8 mouse cellular contexts compared by ENCODE assay signal in genomic region chr17:66479813-66480490, GRCm38 (mm10). TPM values are rescaled to one million over a fixed set of nuclear protein-coding genes. Genes with fewer than 3 reads are reported as not detected.
DNase-seq lines count a peak whose midpoint lies in the region; ATAC-seq lines count a peak whose summit lies in the region.

No protein-coding gene starts in this region.

- peak; percentile 53; the same call in 1 of the 2 replicates for ATAC-seq in kidney, embryonic 14.5 days (ENCODE audit: low FRiP score, low TSS enrichment)
- peak; percentile 91 for ATAC-seq in forebrain, embryonic 14.5 days
- ATAC-seq in neural tube, embryonic 14.5 days (ENCODE audit: low read depth) = peak; percentile 83

- no peaks in the 10 kb centered on the region for H3K9me3 ChIP-seq in kidney, embryonic 14.5 days (ENCODE audit: control insufficient read depth, low read length)
- no peaks in the 10 kb centered on the region for H3K9me3 ChIP-seq in forebrain, embryonic 14.5 days (replicated peaks; ENCODE audit: control insufficient read depth, low read length)
- no peaks in the 10 kb centered on the region for H3K9me3 ChIP-seq in limb, embryonic 10.5 days (replicated peaks)
- H3K9me3 ChIP-seq in neural tube, embryonic 14.5 days (ENCODE audit: control insufficient read depth, low read length) = no peaks in the 10 kb centered on the region

- H3K27me3 ChIP-seq in kidney, embryonic 14.5 days (ENCODE audit: control insufficient read depth, insufficient read depth, low read length) = no peaks in the 10 kb centered on the region
- H3K27me3 ChIP-seq in forebrain, embryonic 14.5 days (replicated peaks; ENCODE audit: control insufficient read depth, insufficient read depth, low read length) = no peaks in the 10 kb centered on the region
- H3K27me3 ChIP-seq in limb, embryonic 10.5 days (ENCODE audit: low read depth, poor library complexity, severe bottlenecking) = peaks cover 40% of the 10 kb centered on the region
- H3K27me3 ChIP-seq in neural tube, embryonic 14.5 days (ENCODE audit: control insufficient read depth, insufficient read depth, low read length) = no peaks in the 10 kb centered on the region

- 0 out of 2 replicates have a peak overlapping the region, but pooled peaks have one; percentile 23 for H3K9ac ChIP-seq in kidney, embryonic 14.5 days (ENCODE audit: low read depth, low read length)
- H3K9ac ChIP-seq in forebrain, embryonic 14.5 days (ENCODE audit: low read length) = peak overlapping the region; percentile 32; the same call in 1 of the 2 replicates
- no peak overlapping the region for H3K9ac ChIP-seq in neural tube, embryonic 14.5 days (replicated peaks; ENCODE audit: low read depth, low read length)

- no peak for DNase-seq in kidney, postnatal 14 days
- DNase-seq in forebrain, embryonic 14.5 days (ENCODE audit: low spot score) = peak; percentile 85
- peak; percentile 57 for DNase-seq in limb, embryonic 10.5 days (ENCODE audit: low spot score)
- DNase-seq in left cerebral cortex, adult 9 months (ENCODE audit: low spot score in 2 of 2) = no peak
- no peak for DNase-seq in thymus, postnatal 36 days
- DNase-seq in kidney, adult 8-10 months = no peak

- H3K4me2 ChIP-seq in kidney, embryonic 14.5 days (replicated peaks; ENCODE audit: low read depth, low read length) = peak overlapping the region; percentile 36
- peak overlapping the region; percentile 46 for H3K4me2 ChIP-seq in forebrain, embryonic 14.5 days (ENCODE audit: low read length)
- peak overlapping the region; percentile 28 for H3K4me2 ChIP-seq in neural tube, embryonic 14.5 days (ENCODE audit: low read depth, low read length)

- WGBS in kidney, embryonic 14.5 days = 7% methylated on average over 21 of the region's 21 CpGs
- WGBS in forebrain, embryonic 14.5 days = 3% methylated on average over 21 of the region's 21 CpGs
- WGBS in limb, embryonic 10.5 days = 6% methylated on average over 21 of the region's 21 CpGs
- WGBS in neural tube, embryonic 14.5 days = 4% methylated on average over 21 of the region's 21 CpGs

- no peaks in the 10 kb centered on the region for H3K36me3 ChIP-seq in kidney, embryonic 14.5 days (ENCODE audit: control insufficient read depth, insufficient read depth, low read length)
- H3K36me3 ChIP-seq in forebrain, embryonic 14.5 days (ENCODE audit: control insufficient read depth, insufficient read depth, low read length) = no peaks in the 10 kb centered on the region
- H3K36me3 ChIP-seq in limb, embryonic 10.5 days = no peaks in the 10 kb centered on the region
- H3K36me3 ChIP-seq in neural tube, embryonic 14.5 days (ENCODE audit: control insufficient read depth, insufficient read depth, low read length) = no peaks in the 10 kb centered on the region

- peaks cover 10% of the 10 kb centered on the region for H3K4me1 ChIP-seq in kidney, embryonic 14.5 days (ENCODE audit: control insufficient read depth, insufficient read depth, low read length)
- H3K4me1 ChIP-seq in forebrain, embryonic 14.5 days (ENCODE audit: control insufficient read depth, insufficient read depth, low read length) = peaks cover 21% of the 10 kb centered on the region
- H3K4me1 ChIP-seq in limb, embryonic 10.5 days = peaks cover 27% of the 10 kb centered on the region
- peaks cover 12% of the 10 kb centered on the region; the same call in 1 of the 2 replicates for H3K4me1 ChIP-seq in neural tube, embryonic 14.5 days (ENCODE audit: control insufficient read depth, insufficient read depth, low read length)

- peak overlapping the region; percentile 13; the same call in 1 of the 2 replicates for H3K4me3 ChIP-seq in kidney, embryonic 14.5 days (ENCODE audit: low read length)
- peak overlapping the region; percentile 19; the same call in 1 of the 2 replicates for H3K4me3 ChIP-seq in forebrain, embryonic 14.5 days (ENCODE audit: low read depth, low read length)
- H3K4me3 ChIP-seq in limb, embryonic 10.5 days = peak overlapping the region; percentile 38
- no peak overlapping the region for H3K4me3 ChIP-seq in neural tube, embryonic 14.5 days (ENCODE audit: low read depth, low read length)

- no peak overlapping the region for H3K27ac ChIP-seq in kidney, embryonic 14.5 days (ENCODE audit: low read depth, low read length)
- H3K27ac ChIP-seq in forebrain, embryonic 14.5 days (ENCODE audit: low read depth, low read length) = peak overlapping the region; percentile 86
- H3K27ac ChIP-seq in limb, embryonic 10.5 days = peak overlapping the region; percentile 74
- no peak overlapping the region for H3K27ac ChIP-seq in neural tube, embryonic 14.5 days (ENCODE audit: low read depth, low read length)

RNA-seq across cellular contexts. Expression of gene Mtcl1, which starts 30.4 kb away (rescaled TPM):
- polyA plus RNA-seq in kidney, embryonic 14.5 days (2014; fragmentation: Nextera tagmentation; extraction: Ambion mirVana) = 6.3 and 6.8 TPM in 2 replicates
- polyA plus RNA-seq in forebrain, embryonic 14.5 days (2014; fragmentation: Nextera tagmentation; extraction: Ambion mirVana) = 17.5 and 24.5 TPM in 2 replicates
- 5.6 and 7.6 TPM in 2 replicates for polyA plus RNA-seq in limb, embryonic 10.5 days (2016; fragmentation: Nextera tagmentation; extraction: Ambion mirVana)
- 33.4 and 33.8 TPM in 2 replicates for polyA plus RNA-seq in neural tube, embryonic 14.5 days (2014; fragmentation: Nextera tagmentation; extraction: Ambion mirVana)

RNA-seq across cellular contexts. Expression of gene Rab12, which starts 39.6 kb away (rescaled TPM):
- 48.0 and 55.2 TPM in 2 replicates for polyA plus RNA-seq in kidney, embryonic 14.5 days (2014; fragmentation: Nextera tagmentation; extraction: Ambion mirVana)
- polyA plus RNA-seq in forebrain, embryonic 14.5 days (2014; fragmentation: Nextera tagmentation; extraction: Ambion mirVana) = 52.0 and 67.1 TPM in 2 replicates
- 27.9 and 32.0 TPM in 2 replicates for polyA plus RNA-seq in limb, embryonic 10.5 days (2016; fragmentation: Nextera tagmentation; extraction: Ambion mirVana)
- 87.2 and 100 TPM in 2 replicates for polyA plus RNA-seq in neural tube, embryonic 14.5 days (2014; fragmentation: Nextera tagmentation; extraction: Ambion mirVana)

Comparison
In these comparisons a context has a peak if more than half of its experiments do, and no peak if none do; other contexts are left out.
1. H3K27ac ChIP-seq: peak in forebrain, embryonic 14.5 days (single experiment) and limb, embryonic 10.5 days (single experiment); none in kidney, embryonic 14.5 days (single experiment) and neural tube, embryonic 14.5 days (single experiment).
2. DNase-seq: peak in forebrain, embryonic 14.5 days (single experiment) and limb, embryonic 10.5 days (single experiment); none in kidney, postnatal 14 days (single experiment), left cerebral cortex, adult 9 months (0 of 2), thymus, postnatal 36 days (0 of 2) and kidney, adult 8-10 months (0 of 2).
3. Peak in every context shown above with its lines, with median percentiles within 50 percentile points of each other: ATAC-seq and H3K4me2 ChIP-seq.